Mouse (Mus musculus) G1E (cell line): ENCODE results near the gene Ubap2l. TPM values are rescaled to one million over a fixed set of nuclear protein-coding genes. Genes with fewer than 3 reads are reported as not detected.

Experiments used
- ATAC-seq: 2 replicates; pipeline ENCODE4 v1.8.0; 2016; ENCODE audit warnings: mild to moderate bottlenecking; ENCODE audit not compliant: insufficient number of reproducible peaks, poor library complexity, low FRiP score, severe bottlenecking; ENCODE audit errors: extremely low read depth
- DNase-seq: peaks from one replicate; pipeline ENCODE4 v3.0.0; 2012; ENCODE audit warnings: low spot score
- H3K27me3 ChIP-seq: 2 replicates; pipeline ENCODE4 v1.6.1; 2012; ENCODE audit warnings: mild to moderate bottlenecking, low read length, inconsistent platforms; ENCODE audit not compliant: insufficient read depth
- H3K36me3 ChIP-seq: replicated peaks from 2 replicates; pipeline ENCODE3; 2012; ENCODE audit warnings: mild to moderate bottlenecking, inconsistent platforms
- H3K4me1 ChIP-seq: 2 replicates; pipeline ENCODE4 v1.6.1; 2012; ENCODE audit warnings: low read depth, low read length, inconsistent platforms, mixed read lengths; ENCODE audit not compliant: insufficient read depth
- H3K4me3 ChIP-seq: 2 replicates; pipeline ENCODE4 v1.5.1; 2012; ENCODE audit warnings: low read depth, mild to moderate bottlenecking, inconsistent platforms, low read length, moderate library complexity, mixed read lengths
- H3K9me3 ChIP-seq: replicated peaks from 2 replicates; pipeline ENCODE4 v1.6.1; 2012; ENCODE audit warnings: inconsistent platforms
- CTCF ChIP-seq: IDR thresholded peaks from 2 replicates; pipeline ENCODE4 v1.5.1; 2012; ENCODE audit warnings: low read depth, low read length, inconsistent platforms, mixed read lengths
- GATA1 ChIP-seq: IDR thresholded peaks from 2 replicates; pipeline ENCODE4 v1.6.1; 2012; ENCODE audit warnings: borderline replicate concordance, low read length, inconsistent platforms, mixed read lengths
- GATA2 ChIP-seq: IDR thresholded peaks from 2 replicates; pipeline ENCODE4 v1.6.1; 2012; ENCODE audit warnings: low read depth, low read length, inconsistent platforms, borderline replicate concordance
- POLR2AphosphoS5 ChIP-seq: IDR thresholded peaks from 2 replicates; pipeline ENCODE4 v1.6.1; 2012; ENCODE audit warnings: low read depth, low read length, inconsistent platforms; ENCODE audit not compliant: insufficient replicate concordance
- TAL1 ChIP-seq: conservative IDR thresholded peaks from 2 replicates; pipeline ENCODE4 v1.6.1; 2012; ENCODE audit warnings: low read depth, low read length, inconsistent platforms, mixed read lengths
- polyA plus RNA-seq: library from polyadenylated mRNA; stranded (reverse); fragments of >175 nt; gene quantifications from 2 replicates; pipeline ENCODE4 v1.2.3, GENCODE M21; 2012
- total RNA-seq, 2 experiments: library from RNA; stranded (forward) in 1 of 2; stranded (reverse) in 1 of 2; fragments of 200-1000 nt in 1 of 2; fragments of >200 nt in 1 of 2; fragmentation: Nextera tagmentation in 1 of 2; gene quantifications; 2 replicates each; pipeline ENCODE4 v1.2.3; 2014 to 2017

The Ubap2l gene
- total and polyA plus RNA-seq, 3 experiments, result 145 to 353 (median 193) TPM

DNA sequence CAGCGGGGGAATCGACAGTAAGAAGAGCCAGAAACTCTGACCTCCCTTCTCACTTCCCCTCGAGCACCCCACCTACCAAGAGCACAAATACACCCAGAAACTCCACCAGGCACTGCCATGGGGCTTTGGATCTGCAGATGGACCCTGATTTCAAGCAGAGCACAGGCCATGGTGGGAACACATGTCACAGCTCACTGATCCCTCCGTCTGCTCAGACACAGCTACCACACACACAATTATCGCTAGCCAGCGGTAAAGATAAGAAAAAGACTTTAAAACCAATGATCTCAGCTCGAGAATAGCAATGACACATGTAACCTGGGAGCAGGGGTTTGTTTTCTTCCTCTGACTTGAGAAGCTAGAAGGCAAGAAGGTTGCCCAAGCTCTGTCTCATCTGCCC is 83.9 kb downstream of the Ubap2l start:
- TF ChIP-seq POLR2AphosphoS5 (no peak), GATA1 (no peak), TAL1 (no peak), GATA2 (no peak), CTCF (no peak)
- ATAC-seq (no peak), DNase-seq (no peak)
- H3K4me3 ChIP-seq, result no peak overlapping the region
- H3K36me3 ChIP-seq, result no peaks in the 10 kb centered on the region
- peaks cover 22% of the 10 kb centered on the region for H3K27me3 ChIP-seq
- no peaks in the 10 kb centered on the region for H3K9me3 ChIP-seq
- no peaks in the 10 kb centered on the region; the same call in 1 of the 2 replicates for H3K4me1 ChIP-seq

DNA sequence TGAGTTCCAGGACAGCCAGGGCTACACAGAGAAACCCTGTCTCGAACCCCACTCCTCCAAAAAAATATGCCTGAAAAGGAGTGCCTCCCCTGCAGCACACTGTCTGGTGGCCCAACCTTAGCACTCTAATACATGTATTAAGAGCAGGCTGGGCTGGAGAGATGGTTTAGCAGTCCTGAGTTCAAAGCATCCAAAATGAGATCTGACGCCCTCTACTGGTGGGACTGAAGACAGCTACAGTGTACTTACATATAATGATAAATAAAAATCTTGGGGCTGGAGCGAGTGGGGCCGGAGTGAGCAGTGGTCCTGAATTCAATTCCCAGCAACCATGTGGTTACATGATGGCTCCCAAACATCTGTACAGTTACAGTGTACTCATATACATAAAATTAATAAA is 85.5 kb downstream of the Ubap2l start:
- Histone ChIP-seq H3K36me3 (no peaks in the 10 kb centered on the region), H3K4me1 (no peaks in the 10 kb centered on the region; the same call in 1 of the 2 replicates), H3K4me3 (no peak overlapping the region), H3K9me3 (no peaks in the 10 kb centered on the region), H3K27me3 (peaks cover 36% of the 10 kb centered on the region)
- DNase-seq (no peak), ATAC-seq (no peak)
- no peak for TF ChIP-seq GATA1
- no peak for TF ChIP-seq TAL1
- TF ChIP-seq POLR2AphosphoS5, result no peak
- 0 out of 2 replicates have a peak, but pooled peaks have one; percentile 12 for TF ChIP-seq CTCF
- no peak for TF ChIP-seq GATA2

DNA sequence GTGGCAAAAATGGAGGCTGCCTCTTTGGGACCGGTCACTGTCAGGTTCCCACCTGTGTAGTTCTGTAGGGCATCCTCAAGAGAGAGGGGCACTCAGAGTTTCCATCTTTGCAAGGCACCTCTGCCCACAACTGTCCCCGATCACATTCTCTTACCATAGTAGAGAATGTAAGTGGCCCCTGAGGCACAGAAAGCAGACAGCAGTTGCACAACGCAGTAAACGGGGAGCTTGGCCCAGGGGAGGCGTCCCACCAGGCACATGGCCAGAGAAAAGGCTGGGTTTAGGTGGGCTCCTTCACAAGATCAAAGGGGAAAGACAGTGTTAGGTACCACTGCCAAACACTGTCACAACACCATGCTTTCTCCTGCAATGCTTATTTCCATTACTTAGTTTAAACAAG is 86.5 kb downstream of the Ubap2l start:
- Histone ChIP-seq H3K36me3 (no peaks in the 10 kb centered on the region), H3K9me3 (no peaks in the 10 kb centered on the region), H3K4me3 (no peak overlapping the region), H3K4me1 (no peaks in the 10 kb centered on the region; the same call in 1 of the 2 replicates), H3K27me3 (peaks cover 45% of the 10 kb centered on the region)
- ATAC-seq (no peak), DNase-seq (no peak)
- no peak for TF ChIP-seq TAL1
- TF ChIP-seq GATA1, result no peak

DNA sequence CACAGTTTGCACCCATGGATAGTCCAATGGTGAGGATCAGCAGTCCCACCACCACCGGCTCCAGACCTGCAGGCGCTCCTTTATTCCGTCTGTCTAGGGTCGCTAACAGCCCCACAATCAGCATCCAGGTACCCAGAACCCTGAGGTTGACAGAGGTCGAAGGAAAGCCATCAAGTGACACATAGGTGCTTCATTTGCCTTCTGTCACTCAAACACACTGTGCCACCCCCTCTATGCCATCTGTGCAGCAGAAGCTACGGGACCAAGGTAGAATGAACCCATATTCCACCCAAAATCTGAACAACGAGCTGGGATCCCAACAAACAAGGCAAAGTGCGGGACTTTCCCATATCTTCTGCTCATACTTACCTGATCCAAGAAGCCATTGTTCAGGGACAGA is 86.9 kb downstream of the Ubap2l start:
- no peak for ATAC-seq
- H3K4me1 ChIP-seq, result no peaks in the 10 kb centered on the region; the same call in 1 of the 2 replicates
- TF ChIP-seq GATA1 (no peak), GATA2 (no peak), CTCF (no peak), TAL1 (no peak), POLR2AphosphoS5 (no peak)

DNA sequence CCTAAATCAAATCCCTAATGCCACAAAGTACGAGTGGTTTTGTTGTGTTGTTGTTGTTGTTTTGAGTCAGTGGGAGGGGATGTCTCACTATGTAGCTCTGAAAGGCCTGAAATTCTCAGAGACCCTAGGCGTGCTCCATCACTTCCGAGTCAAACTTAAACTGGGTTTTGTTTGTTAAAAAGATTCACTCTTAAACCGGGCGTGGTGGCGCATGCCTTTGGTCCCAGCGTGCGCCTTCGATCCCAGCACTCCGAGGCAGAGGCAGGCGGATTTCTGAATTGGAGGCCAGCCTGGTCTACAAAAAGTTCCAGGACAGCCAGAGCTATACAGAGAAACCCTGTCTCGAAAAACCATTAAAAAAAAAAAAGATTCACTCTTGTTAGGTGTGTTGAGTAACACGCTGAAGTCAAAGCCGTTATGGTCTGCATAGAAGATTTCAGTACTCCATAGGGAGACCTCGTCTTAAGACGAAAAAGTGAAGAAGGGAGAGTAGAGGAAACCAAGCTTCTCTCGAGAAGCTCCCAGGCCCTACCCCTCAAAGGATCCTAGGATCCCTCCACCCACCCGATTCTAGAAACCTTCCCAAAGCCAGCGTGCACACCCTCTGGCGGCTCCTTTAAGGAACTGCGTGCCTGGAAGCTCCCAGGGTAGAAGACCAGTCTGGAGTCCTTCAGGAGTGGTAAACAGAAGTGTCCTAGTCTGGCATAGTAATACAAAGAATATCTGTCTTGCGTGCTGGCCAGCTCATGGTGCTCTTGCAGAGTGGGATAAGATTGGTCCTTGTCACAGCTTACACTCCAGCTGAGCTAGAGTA is 88.3 kb downstream of the Ubap2l start:
- Histone ChIP-seq H3K9me3 (no peaks in the 10 kb centered on the region), H3K4me3 (no peak overlapping the region), H3K36me3 (no peaks in the 10 kb centered on the region), H3K27me3 (peaks cover 55% of the 10 kb centered on the region), H3K4me1 (no peaks in the 10 kb centered on the region; the same call in 1 of the 2 replicates)
- TF ChIP-seq GATA2, result no peak
- TF ChIP-seq GATA1, result no peak
- no peak for TF ChIP-seq POLR2AphosphoS5
- no peak for TF ChIP-seq TAL1
- peak; percentile 34 for TF ChIP-seq CTCF
- ATAC-seq (no peak), DNase-seq (no peak)

More for the DNA sequence above, 86.9 kb downstream of the Ubap2l start:
- H3K4me3 ChIP-seq, result no peak overlapping the region
- H3K27me3 ChIP-seq, result peaks cover 49% of the 10 kb centered on the region
- no peak for DNase-seq
- H3K9me3 ChIP-seq, result no peaks in the 10 kb centered on the region
- no peaks in the 10 kb centered on the region for H3K36me3 ChIP-seq

DNA sequence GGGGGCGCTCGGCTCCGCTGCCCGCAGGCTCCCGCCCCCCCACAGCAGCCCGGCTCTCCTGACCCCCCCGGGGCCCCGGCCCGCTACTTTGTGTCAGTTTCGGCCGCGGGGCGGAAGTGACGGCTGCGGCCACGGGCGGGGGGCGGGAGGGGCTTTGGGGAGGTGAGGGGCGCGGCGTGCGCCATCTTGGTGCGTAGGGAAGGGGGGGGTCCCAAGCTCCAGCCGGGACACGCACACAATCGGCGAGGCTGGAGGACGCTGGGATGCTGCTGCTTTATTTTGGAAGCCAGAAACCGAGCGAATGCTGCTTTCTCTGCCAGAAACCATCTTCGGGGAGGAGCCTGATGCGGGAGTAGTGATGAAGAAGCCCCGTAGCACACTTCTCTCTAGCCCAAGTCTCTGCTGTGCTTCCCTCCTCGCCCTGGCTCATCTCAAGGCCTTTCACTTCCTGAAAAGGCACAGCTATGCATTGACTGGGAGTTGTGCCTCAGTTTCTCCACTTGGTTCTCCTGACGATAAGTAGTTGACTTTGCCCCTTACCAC is 89.1 kb downstream of the Ubap2l start, which contains the start of gene Atp8b2:
Atp8b2 (minus strand) TSS at position 288 of the 543 bp plus-strand sequence.
- Histone ChIP-seq H3K36me3 (no peaks in the 10 kb centered on the region), H3K27me3 (peaks cover 50% of the 10 kb centered on the region), H3K4me1 (no peaks in the 10 kb centered on the region; the same call in 1 of the 2 replicates), H3K9me3 (no peaks in the 10 kb centered on the region), H3K4me3 (no peak within 1 kb of the TSS)
- ATAC-seq (no peak), DNase-seq (no peak)
- no peak for TF ChIP-seq TAL1
- no peak for TF ChIP-seq POLR2AphosphoS5
